Mouse (Mus musculus) splenic B cell, adult 2 months (primary cell): Measurements from ENCODE around the gene Disp3.

Source experiments
- DNase-seq: peaks from one replicate; pipeline ENCODE4 v3.0.0-alpha.2; 2011; ENCODE audit warnings: low read depth, low spot score
- H3K27me3 ChIP-seq: 2 replicates; pipeline ENCODE4 v1.6.1; 2012; ENCODE audit warnings: mild to moderate bottlenecking, low read length, moderate library complexity, mixed read lengths; ENCODE audit not compliant: control insufficient read depth, poor library complexity, insufficient read depth, severe bottlenecking
- H3K36me3 ChIP-seq: 2 replicates; pipeline ENCODE4 v1.6.1; 2012; ENCODE audit warnings: mild to moderate bottlenecking, low read length, moderate library complexity, mixed read lengths; ENCODE audit not compliant: control insufficient read depth, poor library complexity, insufficient read depth, severe bottlenecking

Gene Disp3

DNA sequence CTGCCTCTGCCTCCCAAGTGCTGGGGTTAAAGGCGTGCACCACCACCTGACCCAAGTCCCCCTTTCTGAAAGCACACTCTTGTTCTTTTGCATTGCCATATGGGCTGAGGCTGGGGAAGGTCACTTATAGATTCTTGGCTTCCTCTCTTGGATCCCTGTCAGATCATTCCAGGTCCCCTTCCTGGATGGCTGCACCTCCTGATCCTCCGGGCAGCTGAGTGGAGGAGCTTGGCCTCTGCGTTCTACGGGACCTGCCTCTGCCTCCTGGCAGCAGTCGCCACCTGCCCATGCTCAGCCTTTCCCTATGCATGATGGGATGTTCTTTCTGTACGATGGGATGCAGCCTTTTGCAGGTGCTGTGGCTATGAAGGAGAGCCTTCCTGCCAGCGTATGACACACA lies 23.1 kb upstream of the Disp3 start:
- DNase-seq: no peak
- H3K27me3 ChIP-seq: no peaks in the 10 kb centered on the region
- H3K36me3 ChIP-seq: no peaks in the 10 kb centered on the region

- no peak for DNase-seq
Observed at GRCm38 (mm10) chr4:148310126-148310525, 22.4 kb upstream of the Disp3 start.

DNA sequence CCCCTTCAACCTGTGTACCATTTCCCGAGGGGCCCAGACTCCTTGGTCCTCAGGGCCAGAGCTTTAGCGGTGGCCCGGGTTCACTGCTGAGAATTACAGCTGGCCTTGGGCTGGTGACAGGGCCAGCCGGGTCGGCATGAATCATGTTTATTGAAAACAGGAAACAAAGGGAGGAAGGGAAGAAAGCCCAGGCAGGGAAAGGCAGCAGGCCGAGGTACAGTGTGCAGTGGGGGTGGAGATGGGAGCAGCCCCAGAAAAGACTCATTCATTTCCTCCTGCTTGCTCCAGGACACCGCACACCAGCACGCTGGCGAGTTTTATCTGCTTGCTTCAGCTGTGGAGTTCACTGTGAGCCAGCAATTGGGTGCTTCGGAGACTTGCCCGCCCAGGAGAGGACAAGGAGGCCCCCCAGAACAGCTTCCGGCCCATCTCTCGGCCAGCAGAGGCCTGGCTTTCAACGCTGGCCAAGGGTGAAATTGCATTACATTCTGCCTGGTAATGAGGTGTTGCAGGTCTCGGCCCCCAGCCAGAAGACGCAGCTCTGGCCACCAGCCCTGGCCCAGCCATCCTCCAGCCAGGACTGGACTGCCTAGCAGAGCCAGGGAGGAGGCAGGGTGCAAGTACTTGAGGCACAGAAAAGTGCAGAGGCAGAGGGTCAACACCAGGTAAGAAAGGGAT lies 18.8 kb upstream of the Disp3 start:
- H3K27me3 ChIP-seq: no peaks in the 10 kb centered on the region
- DNase-seq: no peak
- no peaks in the 10 kb centered on the region for H3K36me3 ChIP-seq

More at GRCm38 (mm10) chr4:148310126-148310525, 22.4 kb upstream of the Disp3 start:
- no peaks in the 10 kb centered on the region for H3K27me3 ChIP-seq
- H3K36me3 ChIP-seq: no peaks in the 10 kb centered on the region

- no peak for DNase-seq
- H3K27me3 ChIP-seq: no peaks in the 10 kb centered on the region
- no peaks in the 10 kb centered on the region for H3K36me3 ChIP-seq
Observed at GRCm38 (mm10) chr4:148298720-148299119, 11.0 kb upstream of the Disp3 start.

- Histone ChIP-seq H3K36me3 (no peaks in the 10 kb centered on the region), H3K27me3 (no peaks in the 10 kb centered on the region)
- no peak for DNase-seq
Observed at GRCm38 (mm10) chr4:148297640-148298039, 9.9 kb upstream of the Disp3 start.

- Histone ChIP-seq H3K36me3 (no peaks in the 10 kb centered on the region), H3K27me3 (no peaks in the 10 kb centered on the region)
- DNase-seq: no peak
Observed at GRCm38 (mm10) chr4:148293319-148293718, 5.6 kb upstream of the Disp3 start.

DNA sequence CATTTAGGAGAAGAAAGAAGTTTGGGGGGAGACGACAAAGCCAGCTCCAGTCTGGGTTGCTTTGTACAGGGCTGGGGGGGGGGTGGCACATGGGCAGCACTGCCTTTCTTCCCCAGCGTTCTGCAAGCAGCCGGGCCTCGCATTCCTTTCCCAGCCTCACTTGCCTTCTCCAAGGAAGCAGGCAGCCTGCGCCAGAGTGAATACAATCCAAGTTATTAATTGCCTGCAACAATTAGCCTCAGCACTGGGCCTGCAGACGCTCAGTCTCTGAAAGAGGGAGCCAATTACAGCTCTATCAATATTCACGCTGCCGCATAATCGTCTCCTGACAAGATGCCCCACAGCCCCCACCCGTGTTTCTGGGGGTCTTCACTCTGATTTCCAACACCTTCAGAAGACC lies 4.1 kb upstream of the Disp3 start:
- DNase-seq: no peak
- H3K27me3 ChIP-seq: no peaks in the 10 kb centered on the region; the same call in 1 of the 2 replicates

DNA sequence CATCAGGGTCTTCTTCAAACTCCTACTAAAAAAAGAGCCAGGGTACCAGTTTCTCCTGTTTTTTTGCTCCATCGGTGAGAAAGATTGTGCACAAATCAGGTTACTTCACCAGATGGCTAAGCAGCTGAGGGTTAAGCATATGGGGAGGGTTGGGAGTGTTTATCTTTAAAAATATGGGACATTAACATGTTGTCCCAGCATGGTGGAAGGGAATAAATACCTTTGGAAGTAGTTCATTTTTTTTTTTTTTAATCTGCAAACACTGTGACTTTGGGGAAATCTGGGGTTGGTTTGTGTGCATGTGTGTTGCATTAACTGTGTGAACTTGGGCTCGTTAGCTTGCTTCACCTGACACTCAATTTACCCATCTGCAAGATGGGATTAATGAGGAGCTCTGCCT lies 3.3 kb upstream of the Disp3 start:
- no peak for DNase-seq
- Histone ChIP-seq H3K27me3 (no peaks in the 10 kb centered on the region; the same call in 1 of the 2 replicates), H3K36me3 (no peaks in the 10 kb centered on the region)

More for the DNA sequence above, 4.1 kb upstream of the Disp3 start:
- H3K36me3 ChIP-seq: no peaks in the 10 kb centered on the region

DNA sequence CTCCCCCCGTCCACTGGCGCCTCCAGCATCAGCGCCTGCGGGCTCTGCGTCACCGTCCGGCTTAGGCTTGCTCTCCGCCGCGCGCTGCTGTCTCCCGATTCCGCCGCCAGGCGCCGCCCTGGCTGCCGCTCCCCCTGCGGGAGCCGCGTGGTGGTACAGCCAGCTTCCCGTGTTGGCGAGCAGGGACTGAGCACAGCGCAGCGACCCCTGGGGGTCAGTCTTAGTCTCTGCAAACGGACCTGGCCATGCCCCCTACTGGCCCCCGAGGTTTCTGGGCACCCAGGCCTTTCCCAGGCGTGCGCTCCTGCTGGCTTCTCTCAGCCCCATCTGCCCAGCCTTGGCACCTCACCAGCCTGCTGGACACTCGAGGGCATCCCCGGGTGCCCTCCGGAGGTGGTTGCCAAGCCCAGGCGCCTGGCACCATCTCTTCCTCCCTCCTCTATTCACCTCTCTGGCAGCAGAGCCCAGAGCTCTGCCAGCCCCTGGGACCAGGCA lies 337 bp upstream of the Disp3 start:
- peak; percentile 39 for DNase-seq
- no peaks in the 10 kb centered on the region for H3K36me3 ChIP-seq
- no peaks in the 10 kb centered on the region; the same call in 1 of the 2 replicates for H3K27me3 ChIP-seq

DNA sequence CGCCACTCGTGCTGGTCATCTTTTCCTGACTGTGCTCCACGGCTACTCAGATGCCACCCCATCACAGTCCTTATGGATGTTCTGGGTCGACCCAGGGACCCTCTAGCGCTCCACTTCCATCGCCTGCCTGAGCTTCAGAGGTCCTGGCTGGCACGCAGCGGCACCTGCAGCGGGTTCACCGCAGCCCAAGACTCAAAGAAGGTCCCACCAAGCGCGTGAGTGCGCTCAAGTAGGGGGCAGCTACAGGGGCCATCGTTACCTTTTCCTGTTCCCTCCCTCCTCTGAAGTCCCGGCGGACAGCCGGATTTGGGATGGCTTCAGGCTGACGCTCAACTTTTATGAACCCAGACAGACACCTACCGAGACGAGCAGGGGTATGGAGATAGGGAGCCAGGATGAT lies 724 bp downstream of the Disp3 start:
- H3K27me3 ChIP-seq: no peaks in the 10 kb centered on the region; the same call in 1 of the 2 replicates
- no peak for DNase-seq
- no peaks in the 10 kb centered on the region for H3K36me3 ChIP-seq

- DNase-seq: no peak
- H3K27me3 ChIP-seq: no peaks in the 10 kb centered on the region; the same call in 1 of the 2 replicates
- H3K36me3 ChIP-seq: no peaks in the 10 kb centered on the region
Observed at GRCm38 (mm10) chr4:148286226-148287031, 1.3 kb downstream of the Disp3 start.

GRCm38 (mm10) chr4:148284219-148284618 lies 3.5 kb downstream of the Disp3 start:
- no peak for DNase-seq
- H3K36me3 ChIP-seq: no peaks in the 10 kb centered on the region
- no peaks in the 10 kb centered on the region; the same call in 1 of the 2 replicates for H3K27me3 ChIP-seq

DNA sequence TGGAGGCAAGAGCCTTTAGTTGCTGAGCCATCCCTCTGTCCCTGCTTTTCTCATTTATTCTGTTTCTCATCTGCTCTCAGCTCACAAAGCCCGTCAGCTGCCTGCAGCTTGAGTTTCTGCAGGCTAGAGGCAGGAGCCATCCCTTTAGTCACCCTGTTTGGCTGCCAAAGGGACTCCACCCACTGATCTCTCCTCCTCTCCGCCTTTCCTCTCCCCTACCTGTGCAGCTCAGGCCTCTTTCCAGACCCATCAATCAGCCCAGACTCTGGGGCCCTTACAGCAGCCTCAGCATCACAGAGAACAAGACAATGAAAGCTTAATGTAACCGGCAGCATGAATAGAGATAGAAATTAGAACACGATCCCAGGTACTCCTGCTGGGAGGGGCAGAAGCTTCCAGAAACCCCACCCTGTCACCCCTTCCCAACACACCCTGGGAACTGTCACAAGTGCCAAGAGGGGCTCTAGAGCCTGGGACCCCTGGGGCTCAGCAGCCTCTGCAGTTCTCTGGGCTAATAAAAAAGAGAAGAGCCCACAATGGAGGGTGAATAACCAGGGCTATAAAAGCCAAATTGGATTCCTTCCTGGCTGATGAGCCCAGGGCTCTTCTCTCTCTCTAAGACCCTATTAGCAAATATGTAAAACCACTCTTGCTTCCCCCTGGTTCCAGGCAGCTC lies 10.8 kb downstream of the Disp3 start:
- Histone ChIP-seq H3K27me3 (no peaks in the 10 kb centered on the region), H3K36me3 (no peaks in the 10 kb centered on the region)
- no peak for DNase-seq

- no peaks in the 10 kb centered on the region for H3K36me3 ChIP-seq
- no peak for DNase-seq
Observed at GRCm38 (mm10) chr4:148274671-148275070, 13.1 kb downstream of the Disp3 start.

GRCm38 (mm10) chr4:148273229-148273628 lies 14.5 kb downstream of the Disp3 start:
- Histone ChIP-seq H3K36me3 (no peaks in the 10 kb centered on the region), H3K27me3 (no peaks in the 10 kb centered on the region)
- DNase-seq: no peak

More at GRCm38 (mm10) chr4:148274671-148275070, 13.1 kb downstream of the Disp3 start:
- H3K27me3 ChIP-seq: no peaks in the 10 kb centered on the region
